Mouse (Mus musculus) forebrain, embryonic 16.5 days (tissue): Measurements from ENCODE around the gene Galk1. TPM values are rescaled to one million over a fixed set of nuclear protein-coding genes. Genes with fewer than 3 reads are reported as not detected.
"Not testable (repeated sequence)": the region's sequence is repeated elsewhere in the genome, so short reads cannot be mapped to it uniquely, and the experiment has no call there.

ENCODE experiments used
- ATAC-seq: fragments of 200-750 bp; cut with Nextera tagmentation; 2 replicates; pipeline ENCODE4 v1.8.0; 2017; ENCODE audit warnings: mild to moderate bottlenecking, moderate library complexity
- H3K27ac ChIP-seq: fragments of 300-500 bp; sonication (generic); 2 replicates; pipeline ENCODE4 v1.5.1; 2014; ENCODE audit warnings: low read length, control low read depth
- H3K27me3 ChIP-seq: fragments of 300-500 bp; sonication (generic); replicated peaks from 2 replicates; pipeline ENCODE4 v1.6.1; 2014; ENCODE audit warnings: low read length; ENCODE audit not compliant: control insufficient read depth, insufficient read depth
- H3K36me3 ChIP-seq: fragments of 300-500 bp; sonication (generic); 2 replicates; pipeline ENCODE4 v1.6.1; 2014; ENCODE audit not compliant: control insufficient read depth, insufficient read depth
- H3K4me1 ChIP-seq: fragments of 300-500 bp; sonication (generic); replicated peaks from 2 replicates; pipeline ENCODE4 v1.6.1; 2014; ENCODE audit warnings: low read length; ENCODE audit not compliant: control insufficient read depth, insufficient read depth
- H3K4me2 ChIP-seq: fragments of 300-500 bp; sonication (generic); 2 replicates; pipeline ENCODE4 v1.6.1; 2014; ENCODE audit warnings: mild to moderate bottlenecking, low read length, control low read depth
- H3K4me3 ChIP-seq: fragments of 300-500 bp; sonication (generic); replicated peaks from 2 replicates; pipeline ENCODE4 v1.5.1; 2014; ENCODE audit warnings: mild to moderate bottlenecking, low read length, control low read depth
- H3K9ac ChIP-seq: fragments of 300-500 bp; sonication (generic); replicated peaks from 2 replicates; pipeline ENCODE4 v1.6.1; 2014; ENCODE audit warnings: low read depth, low read length, control low read depth
- H3K9me3 ChIP-seq: fragments of 300-500 bp; sonication (generic); 2 replicates; pipeline ENCODE4 v1.6.1; 2016; ENCODE audit warnings: low read length; ENCODE audit not compliant: control insufficient read depth
- WGBS: fragments of 180-500 bp; shearing (Covaris S2); extraction: QIAGEN DNeasy Blood & Tissue Kit; methylation state at CpG from one replicate; pipeline ENCODE4 v1.1.7; 2014; 5-methylcytosine and 5-hydroxymethylcytosine counted together
- polyA plus RNA-seq: library from polyadenylated mRNA; unstranded; fragments of >200 nt; fragmentation: Nextera tagmentation; extraction: Ambion mirVana; gene quantifications from 2 replicates; pipeline ENCODE4 v1.2.1, GENCODE M21; 2015

Gene Galk1
- polyA plus RNA-seq, 1 experiment from 2014 or later = 64.2 TPM

DNA sequence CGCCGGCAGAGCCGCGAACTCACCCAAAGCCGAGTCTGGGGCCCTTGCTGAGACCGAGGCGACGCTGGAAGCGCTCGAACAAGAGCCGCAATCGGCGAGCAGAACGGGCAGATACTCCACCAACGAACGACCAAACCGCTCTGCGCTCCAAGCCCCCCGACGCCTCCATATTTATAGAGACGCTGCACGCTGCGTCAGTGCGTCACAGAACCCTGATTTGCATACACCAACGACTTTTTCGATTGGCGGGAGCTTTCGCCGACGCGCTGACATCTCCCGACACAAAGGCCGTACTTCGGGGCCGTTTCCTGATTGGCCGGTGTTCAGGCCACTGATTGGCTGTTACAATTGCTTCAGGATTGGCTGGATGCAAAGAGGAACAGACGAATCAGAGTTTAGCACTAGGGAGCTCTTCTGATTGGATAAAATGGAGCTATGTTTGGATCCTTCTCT is 11.9 kb upstream of the Galk1 start:
- Histone ChIP-seq H3K36me3 (peaks cover 12% of the 10 kb centered on the region), H3K27ac (peak overlapping the region; percentile 99), H3K9me3 (no peaks in the 10 kb centered on the region), H3K4me3 (peak overlapping the region; percentile 89), H3K4me1 (peaks cover 13% of the 10 kb centered on the region), H3K27me3 (no peaks in the 10 kb centered on the region), H3K9ac (peak overlapping the region; percentile 99), H3K4me2 (no peak overlapping the region)
- WGBS = under 1% methylated on average over 37 of the region's 37 CpGs
- peak; percentile 96 for ATAC-seq

DNA sequence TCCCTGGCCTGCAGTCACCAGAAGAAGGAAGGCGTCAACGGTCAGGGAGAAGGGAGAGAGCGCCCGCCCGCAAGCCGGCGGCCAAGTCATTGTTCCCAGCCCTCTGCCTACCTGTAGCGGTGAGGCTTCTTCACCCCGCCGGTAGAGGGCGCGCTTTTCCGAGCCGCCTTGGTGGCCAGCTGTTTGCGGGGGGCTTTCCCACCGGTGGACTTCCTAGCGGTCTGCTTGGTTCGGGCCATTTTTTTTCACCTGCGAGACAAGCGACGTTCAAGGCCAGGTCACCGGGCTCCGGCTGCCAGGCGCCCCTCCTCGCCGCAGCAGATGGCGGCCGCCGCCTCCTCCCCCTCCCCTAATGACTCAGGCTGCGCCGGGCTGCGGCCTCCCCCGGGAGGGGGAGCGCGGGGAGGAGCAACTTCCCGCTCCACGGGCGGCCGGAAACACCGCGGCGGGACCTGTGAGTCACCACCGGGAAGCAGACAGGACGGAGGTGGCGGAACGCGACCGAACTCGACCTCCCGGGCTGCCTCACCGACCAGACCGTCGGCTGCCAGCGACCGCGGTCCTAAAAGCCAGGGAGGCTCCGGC is 11.3 kb upstream of the Galk1 start:
- H3K36me3 ChIP-seq = peaks cover 12% of the 10 kb centered on the region
- peaks cover 12% of the 10 kb centered on the region for H3K4me1 ChIP-seq
- H3K9me3 ChIP-seq = no peaks in the 10 kb centered on the region
- no peaks in the 10 kb centered on the region for H3K27me3 ChIP-seq
- peak overlapping the region; percentile 99 for H3K27ac ChIP-seq
- WGBS = 0% methylated on average over 53 of the region's 57 CpGs
- peak overlapping the region; percentile 57 for H3K4me2 ChIP-seq
- peak; percentile 64 for ATAC-seq
- peak overlapping the region; percentile 99 for H3K9ac ChIP-seq
- peak overlapping the region; percentile 89 for H3K4me3 ChIP-seq

DNA sequence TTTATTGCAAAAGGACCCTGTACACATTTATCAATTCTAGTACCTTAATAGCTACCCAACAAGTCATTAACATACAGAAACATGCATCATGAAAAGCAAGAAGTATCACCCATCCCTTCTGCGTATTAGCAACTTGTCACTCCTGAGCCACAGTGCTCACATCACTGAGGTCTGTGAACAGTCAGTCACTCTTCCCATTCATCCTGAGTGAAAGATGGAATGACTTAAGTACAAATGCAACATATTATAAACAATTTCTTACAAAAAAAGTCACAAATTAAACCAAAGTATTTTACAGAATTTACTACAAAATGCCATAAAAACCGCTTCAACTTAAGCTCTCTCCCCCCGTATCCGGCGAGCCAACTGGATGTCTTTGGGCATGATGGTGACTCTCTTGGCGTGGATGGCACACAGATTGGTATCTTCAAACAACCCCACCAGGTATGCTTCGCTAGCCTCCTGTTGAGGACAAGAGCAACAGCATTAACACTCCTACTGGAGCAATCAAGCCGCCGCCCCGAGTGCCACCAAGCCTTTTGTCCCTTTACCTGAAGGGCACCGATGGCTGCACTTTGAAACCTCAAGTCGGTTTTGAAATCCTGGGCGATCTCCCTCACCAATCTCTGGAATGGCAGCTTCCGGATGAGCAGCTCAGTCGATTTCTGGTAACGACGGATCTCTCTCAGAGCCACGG is 10.7 kb upstream of the Galk1 start:
- H3K4me2 ChIP-seq = peak overlapping the region; percentile 57
- peak overlapping the region; percentile 99 for H3K27ac ChIP-seq
- not testable (repeated sequence) for H3K27me3 ChIP-seq, H3K9me3 ChIP-seq, ATAC-seq
- peak overlapping the region; percentile 99 for H3K9ac ChIP-seq
- H3K4me1 ChIP-seq = peaks cover 12% of the 10 kb centered on the region
- H3K4me3 ChIP-seq = peak overlapping the region; percentile 89
- H3K36me3 ChIP-seq = peaks cover 12% of the 10 kb centered on the region
- WGBS = 6% methylated on average over 18 of the region's 18 CpGs

DNA sequence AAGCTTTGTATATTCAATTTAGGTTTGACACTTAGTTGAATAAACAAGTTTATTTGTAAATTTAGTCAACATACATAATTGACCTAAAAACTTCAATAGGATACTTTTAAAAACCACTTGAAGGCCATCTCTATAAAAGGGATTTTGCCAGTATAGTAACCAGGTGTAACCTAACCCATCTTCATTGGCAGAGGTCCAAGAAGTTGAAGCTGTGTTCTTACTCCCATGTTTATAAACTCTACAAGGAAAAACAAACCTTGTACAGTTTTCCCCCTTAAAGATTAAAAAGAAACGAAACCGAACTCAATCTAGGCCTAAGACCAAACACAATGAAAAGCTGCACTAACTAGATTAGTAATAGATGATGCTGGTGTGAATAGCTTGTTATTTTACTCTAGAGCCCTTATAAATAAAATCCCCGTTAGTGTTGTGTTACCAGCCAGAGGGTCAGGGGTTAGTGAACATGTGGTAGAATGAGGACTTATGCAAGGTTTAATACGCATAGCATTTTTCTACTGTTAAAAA is 9.8 kb upstream of the Galk1 start:
- H3K4me3 ChIP-seq = peak overlapping the region; percentile 43
- H3K27me3 ChIP-seq = no peaks in the 10 kb centered on the region
- H3K36me3 ChIP-seq = peaks cover 12% of the 10 kb centered on the region
- peak overlapping the region; percentile 83 for H3K4me2 ChIP-seq
- H3K27ac ChIP-seq = no peak overlapping the region
- H3K4me1 ChIP-seq = peaks cover 12% of the 10 kb centered on the region
- 0 out of 2 replicates have a peak overlapping the region, but pooled peaks have one; percentile 39 for H3K9ac ChIP-seq
- H3K9me3 ChIP-seq = no peaks in the 10 kb centered on the region
- ATAC-seq = no peak
- WGBS = 50% methylated on average over 4 of the region's 4 CpGs

DNA sequence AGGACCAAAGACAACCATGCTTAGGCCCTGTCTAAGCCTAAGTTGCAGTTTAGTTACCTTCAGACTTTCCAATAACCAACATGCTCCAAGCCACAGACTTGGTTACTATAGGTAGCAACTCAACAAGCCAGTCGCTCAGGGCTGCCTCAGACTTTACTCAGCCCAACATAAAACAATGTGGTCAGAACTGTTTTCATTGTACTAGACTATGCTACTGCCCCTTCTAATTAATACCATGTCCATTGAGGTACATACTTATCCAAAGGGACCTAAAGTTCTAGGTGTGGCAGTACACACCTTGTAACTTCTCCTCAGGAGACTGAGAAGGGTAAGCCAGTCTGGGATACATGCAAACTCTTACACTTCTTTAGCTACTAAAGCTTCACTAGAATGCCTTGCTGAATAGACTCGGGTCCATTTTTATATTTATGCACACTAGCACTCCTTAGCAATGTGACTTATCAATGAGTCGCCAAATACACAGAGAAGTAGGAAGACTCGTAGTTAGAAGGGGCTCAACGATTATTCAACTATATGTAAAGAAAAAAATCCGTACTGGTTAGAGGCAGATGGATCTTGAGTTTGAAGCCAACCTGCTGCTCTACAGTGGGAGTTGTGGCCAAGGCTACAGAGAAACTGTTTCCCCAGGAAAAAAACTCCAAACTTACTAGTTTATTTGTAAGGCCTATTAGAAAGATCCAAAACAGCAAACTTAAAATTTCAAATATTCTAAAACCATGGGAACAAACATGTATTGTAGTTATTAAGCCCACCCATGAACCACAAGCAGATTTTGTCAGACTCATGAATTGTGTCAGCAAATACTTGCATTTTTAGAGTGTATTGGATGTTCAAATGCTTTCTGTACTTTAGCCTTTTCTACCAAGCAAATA is 9.1 kb upstream of the Galk1 start:
- Histone ChIP-seq H3K27me3 (no peaks in the 10 kb centered on the region), H3K9ac (no peak overlapping the region), H3K9me3 (no peaks in the 10 kb centered on the region), H3K27ac (no peak overlapping the region), H3K4me2 (peak overlapping the region; percentile 83), H3K4me1 (peaks cover 12% of the 10 kb centered on the region), H3K4me3 (peak overlapping the region; percentile 5), H3K36me3 (peaks cover 12% of the 10 kb centered on the region)
- no peak for ATAC-seq
- 77% methylated on average over 6 of the region's 6 CpGs for WGBS

DNA sequence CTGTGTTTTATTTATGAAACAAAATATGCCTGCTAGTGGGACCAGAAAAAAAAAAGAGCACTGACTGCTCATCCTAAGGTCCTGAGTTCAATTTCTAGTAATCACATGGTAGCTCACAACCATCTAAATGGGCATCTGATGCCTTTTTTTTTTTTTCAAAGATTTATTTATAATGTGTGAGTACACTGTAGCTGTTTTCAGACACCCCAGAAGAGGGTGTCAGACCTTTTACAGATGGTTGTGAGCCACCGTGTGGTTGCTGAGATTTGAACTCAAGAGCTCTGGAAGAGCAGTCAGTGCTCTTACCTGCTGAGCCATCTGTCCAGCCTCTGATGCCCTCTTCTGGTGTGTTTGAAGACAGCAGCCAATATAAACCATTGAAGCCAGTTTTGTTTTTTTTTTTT is 8.0 kb upstream of the Galk1 start:
- peaks cover 12% of the 10 kb centered on the region for H3K4me1 ChIP-seq
- no peak overlapping the region for H3K9ac ChIP-seq
- H3K4me3 ChIP-seq = no peak overlapping the region
- no peaks in the 10 kb centered on the region for H3K27me3 ChIP-seq
- no peaks in the 10 kb centered on the region for H3K9me3 ChIP-seq
- H3K4me2 ChIP-seq = no peak overlapping the region
- no peak for ATAC-seq
- peaks cover 12% of the 10 kb centered on the region for H3K36me3 ChIP-seq
- H3K27ac ChIP-seq = no peak overlapping the region
- 35% methylated on average over 1 of the region's 1 CpGs for WGBS

DNA sequence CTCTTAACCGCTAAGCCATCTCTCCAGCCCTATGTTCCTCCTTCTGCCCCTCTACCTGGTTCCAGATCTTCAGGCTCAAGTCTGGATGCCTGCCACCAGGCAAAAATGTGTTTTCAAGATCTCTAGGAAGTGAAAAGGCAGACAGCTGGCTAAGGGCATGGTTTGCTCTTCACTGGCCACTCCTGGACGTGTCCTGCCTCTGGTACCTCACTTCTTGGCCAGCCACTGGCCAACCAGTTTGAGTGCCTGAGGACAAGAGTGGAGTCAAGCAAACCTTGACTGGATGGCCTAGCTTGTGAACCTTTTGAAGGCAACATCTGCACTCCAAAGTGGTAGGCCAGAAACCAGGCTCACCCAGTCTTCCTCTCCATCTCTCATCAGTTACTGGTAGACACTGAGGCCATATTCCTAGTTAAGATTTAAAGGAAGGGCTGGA is 7.5 kb upstream of the Galk1 start:
- no peak overlapping the region for H3K9ac ChIP-seq
- no peaks in the 10 kb centered on the region for H3K27me3 ChIP-seq
- H3K4me2 ChIP-seq = no peak overlapping the region
- H3K9me3 ChIP-seq = no peaks in the 10 kb centered on the region
- 66% methylated on average over 2 of the region's 2 CpGs for WGBS
- no peak overlapping the region for H3K4me3 ChIP-seq
- no peak for ATAC-seq
- no peak overlapping the region for H3K27ac ChIP-seq
- peaks cover 12% of the 10 kb centered on the region for H3K4me1 ChIP-seq
- peaks cover 12% of the 10 kb centered on the region for H3K36me3 ChIP-seq

DNA sequence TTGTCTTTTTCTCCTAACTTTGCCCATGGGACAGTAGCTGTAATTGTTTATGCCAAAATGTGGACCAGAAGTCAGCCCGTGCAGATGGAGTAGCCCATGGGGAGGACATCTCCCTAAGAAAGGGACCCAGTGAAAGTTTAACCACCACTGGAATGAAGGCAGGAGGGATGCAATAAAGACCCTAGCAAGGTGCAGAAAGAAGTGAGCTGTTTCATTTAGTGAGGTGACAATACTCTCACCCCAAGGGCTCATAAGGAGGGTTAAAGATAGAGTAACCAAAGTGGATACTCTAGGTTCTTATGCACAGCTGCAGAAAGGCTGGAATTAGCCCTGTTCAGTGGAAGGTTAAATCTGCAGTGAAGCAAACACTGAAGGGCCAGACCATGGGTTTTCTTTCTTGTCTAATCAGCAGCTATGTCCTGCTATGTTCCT is 6.9 kb upstream of the Galk1 start:
- WGBS = 86% methylated on average over 1 of the region's 1 CpGs
- no peak overlapping the region for H3K9ac ChIP-seq
- no peak overlapping the region for H3K27ac ChIP-seq
- H3K27me3 ChIP-seq = no peaks in the 10 kb centered on the region
- no peaks in the 10 kb centered on the region for H3K9me3 ChIP-seq
- H3K4me2 ChIP-seq = no peak overlapping the region
- H3K36me3 ChIP-seq = peaks cover 12% of the 10 kb centered on the region
- ATAC-seq = no peak
- peaks cover 12% of the 10 kb centered on the region for H3K4me1 ChIP-seq
- H3K4me3 ChIP-seq = no peak overlapping the region

DNA sequence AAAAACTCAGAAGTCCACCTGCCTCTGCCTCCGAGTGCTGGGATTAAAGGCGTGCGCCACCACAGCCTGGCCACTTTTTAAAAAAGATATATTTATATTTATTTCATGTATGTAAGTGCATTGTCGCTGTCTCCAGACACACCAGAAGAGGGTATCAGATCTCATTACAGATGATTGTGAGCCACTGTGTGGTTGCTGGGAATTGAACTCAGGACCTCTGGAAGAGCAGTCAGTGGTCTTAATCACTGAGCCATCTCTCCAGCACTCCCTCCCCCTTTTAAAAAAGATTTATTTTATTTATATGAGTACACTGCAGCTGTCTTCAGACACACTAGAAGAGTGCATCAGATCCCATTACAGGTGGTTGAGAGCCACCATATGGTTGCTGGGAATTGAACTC is 6.3 kb upstream of the Galk1 start:
- Histone ChIP-seq H3K4me1 (peaks cover 12% of the 10 kb centered on the region), H3K36me3 (peaks cover 12% of the 10 kb centered on the region)
- H3K27me3 ChIP-seq, H3K4me2 ChIP-seq, H3K4me3 ChIP-seq, H3K9ac ChIP-seq, H3K27ac ChIP-seq, H3K9me3 ChIP-seq, ATAC-seq: not testable (repeated sequence)
- 91% methylated on average over 4 of the region's 4 CpGs for WGBS
